Mouse (Mus musculus) embryo, embryonic 9.5 days (tissue): ENCODE measurements around the gene Negr1.

ENCODE experiments used
- DNase-seq: peaks from one replicate; pipeline ENCODE4 v3.0.0-alpha.2; 2017; ENCODE audit errors: extremely low spot score

Negr1 gene

GRCm38 (mm10) chr3:156796061-156796691, 234.6 kb downstream of the Negr1 start:
- no peak for DNase-seq

DNA sequence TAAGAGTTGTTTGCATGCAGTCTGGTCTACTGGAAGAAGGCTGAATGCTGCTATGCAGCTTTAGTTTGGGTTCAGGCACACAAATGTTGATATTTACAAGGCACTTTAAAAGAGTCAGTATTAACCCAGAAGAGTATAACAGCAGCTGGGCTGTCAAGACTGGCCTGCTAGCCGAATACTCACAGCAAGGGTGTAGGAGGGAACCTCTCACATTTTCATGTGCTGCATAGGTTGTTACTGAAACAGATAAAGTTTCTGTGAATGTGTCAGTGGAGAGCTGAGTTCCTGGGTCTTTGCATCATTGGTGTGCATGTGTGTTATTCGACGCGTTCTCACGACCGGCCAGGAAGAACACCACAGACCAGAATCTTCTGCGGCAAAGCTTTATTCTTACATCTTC, 237.6 kb downstream of the Negr1 start:
- no peak for DNase-seq

- DNase-seq: no peak
Observed at GRCm38 (mm10) chr3:156809836-156810235, 248.2 kb downstream of the Negr1 start.

GRCm38 (mm10) chr3:156816938-156817337, 255.3 kb downstream of the Negr1 start:
- no peak for DNase-seq

DNA sequence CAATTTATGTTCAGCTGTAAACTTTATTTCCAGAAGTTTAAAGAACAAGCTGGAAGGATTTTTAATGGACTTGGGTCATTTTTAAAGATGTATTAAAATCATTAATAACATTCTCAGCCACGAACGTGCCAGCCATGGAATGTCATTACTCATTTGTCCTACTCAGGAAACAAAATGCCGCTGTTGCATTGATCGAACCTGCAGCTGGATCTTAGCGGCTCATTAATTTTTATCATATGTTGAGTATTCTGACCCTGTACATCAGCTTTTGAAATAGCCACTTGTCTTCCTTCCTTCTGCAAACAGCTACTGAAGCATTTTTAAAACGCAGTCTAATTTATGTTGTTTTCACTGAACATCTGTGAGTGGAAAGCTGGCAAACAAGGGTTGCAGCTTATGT, 255.9 kb downstream of the Negr1 start:
- DNase-seq: no peak

DNA sequence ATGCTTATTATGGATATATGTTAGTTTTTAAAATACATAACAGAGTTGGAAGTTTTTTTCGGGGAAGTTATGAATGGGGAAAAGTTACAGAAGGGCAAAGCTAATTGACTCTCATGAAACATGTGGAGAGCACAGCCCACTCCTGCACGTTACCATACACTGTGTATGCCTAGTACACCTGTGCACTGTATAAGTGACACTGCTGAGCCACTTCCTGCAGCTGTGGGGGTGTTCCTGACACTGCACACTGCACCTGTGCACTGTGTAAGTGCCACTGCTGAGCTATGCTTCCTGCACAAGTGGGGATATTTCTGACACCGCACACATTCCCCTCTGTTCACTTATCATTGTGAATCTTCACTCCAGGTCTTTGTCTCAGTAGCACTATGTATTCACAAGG, 261.4 kb downstream of the Negr1 start:
- no peak for DNase-seq

- DNase-seq: no peak
Observed at GRCm38 (mm10) chr3:156833920-156834319, 272.3 kb downstream of the Negr1 start.

- DNase-seq: no peak
Observed at GRCm38 (mm10) chr3:156838550-156838949, 277.0 kb downstream of the Negr1 start.

DNA sequence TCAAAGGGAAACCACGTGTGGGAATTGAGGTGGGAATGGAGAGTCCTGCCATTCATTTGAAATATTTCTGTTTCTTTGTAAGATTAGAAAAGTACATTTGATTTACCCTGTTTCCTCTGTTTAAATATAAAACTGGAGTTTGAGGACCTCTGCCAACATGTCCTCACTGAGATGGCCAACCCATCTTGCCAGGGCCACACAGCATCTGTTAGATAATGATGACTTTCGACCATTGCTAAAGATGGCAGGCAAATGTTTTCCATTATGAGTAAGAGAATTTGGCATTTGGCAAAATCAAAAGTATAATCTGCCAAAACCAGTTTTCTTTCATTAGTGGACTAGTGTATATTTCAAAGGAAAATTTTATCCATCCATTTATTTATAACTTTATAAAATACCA, 286.8 kb downstream of the Negr1 start:
- no peak for DNase-seq

DNA sequence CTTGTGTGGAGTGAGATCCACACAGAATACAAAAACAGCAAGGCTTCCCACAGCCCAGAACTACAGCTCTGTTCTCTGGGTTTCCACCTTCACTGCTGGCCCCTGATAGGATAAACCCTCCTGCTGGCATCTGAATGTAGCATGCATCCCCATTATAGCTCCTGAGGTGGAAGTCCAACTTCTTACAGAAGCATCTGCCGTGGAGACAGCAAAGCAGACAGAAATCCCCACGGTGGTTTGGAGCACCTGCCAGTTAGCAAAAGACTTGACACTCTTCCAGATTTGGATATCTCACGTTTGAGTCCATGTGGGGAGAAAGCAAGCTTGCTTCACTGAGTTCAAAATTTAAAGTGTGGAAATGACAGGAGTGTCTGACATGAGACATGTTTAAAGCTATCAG, 290.3 kb downstream of the Negr1 start:
- DNase-seq: no peak

DNA sequence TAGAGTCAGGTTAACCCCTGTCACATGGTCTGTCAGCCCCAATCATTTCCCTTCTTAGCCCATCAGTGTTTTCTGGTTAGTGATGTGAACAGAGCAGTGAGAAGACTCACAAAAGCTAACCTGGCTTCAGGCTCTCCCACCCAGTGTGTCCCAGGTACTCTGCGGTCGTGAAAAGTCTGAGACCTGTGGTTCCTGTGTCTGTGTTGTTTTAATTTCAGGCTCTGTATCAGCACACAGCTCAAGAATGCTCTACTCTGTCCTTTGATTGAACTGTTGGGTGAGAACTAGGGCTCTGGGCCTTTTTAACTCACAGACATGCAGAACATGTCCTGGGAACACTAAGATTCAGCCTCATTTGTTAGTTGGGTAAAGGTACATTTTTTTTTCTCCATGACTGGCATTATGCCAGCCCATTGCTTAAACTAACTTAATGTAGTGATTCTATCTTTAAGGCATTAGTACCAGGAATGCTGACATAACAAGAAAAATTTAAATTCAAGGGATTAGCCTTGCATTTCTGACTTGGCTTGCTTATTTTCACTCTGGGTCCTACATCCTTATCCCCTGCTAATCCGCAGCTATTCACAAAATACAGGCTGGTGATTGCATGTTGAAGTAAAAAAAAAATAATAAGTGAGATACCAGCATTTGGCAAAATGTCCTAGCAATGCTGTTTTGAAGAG, 308.8 kb downstream of the Negr1 start:
- no peak for DNase-seq

GRCm38 (mm10) chr3:156870922-156871257, 309.3 kb downstream of the Negr1 start:
- no peak for DNase-seq

DNA sequence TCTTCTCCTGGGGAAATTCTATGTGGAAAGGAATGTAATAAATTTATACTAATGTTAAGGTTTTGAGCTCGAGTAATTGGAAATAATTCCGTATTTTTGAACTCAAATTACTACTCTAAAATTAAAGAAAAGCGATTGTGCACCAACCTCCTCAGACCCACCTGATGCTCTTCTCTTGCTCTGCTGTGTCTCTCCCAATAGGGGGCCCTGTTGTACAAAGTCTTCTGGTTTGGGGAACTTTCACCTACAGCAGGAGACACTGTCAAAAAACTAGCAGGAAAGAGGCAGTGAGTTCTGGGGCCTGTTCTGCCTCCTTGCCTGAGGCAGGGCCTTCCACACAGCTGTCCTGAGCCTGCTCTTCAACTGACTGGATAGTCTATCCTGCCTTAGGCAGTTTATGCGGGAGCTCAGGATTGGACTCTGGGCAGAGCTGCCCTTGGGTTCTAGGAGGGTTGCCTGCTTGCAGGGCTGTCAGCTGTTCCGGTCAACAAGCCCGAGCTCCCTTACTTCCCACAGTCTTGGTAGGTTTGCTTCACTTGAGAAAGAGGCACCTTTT, 310.1 kb downstream of the Negr1 start:
- DNase-seq: no peak

DNA sequence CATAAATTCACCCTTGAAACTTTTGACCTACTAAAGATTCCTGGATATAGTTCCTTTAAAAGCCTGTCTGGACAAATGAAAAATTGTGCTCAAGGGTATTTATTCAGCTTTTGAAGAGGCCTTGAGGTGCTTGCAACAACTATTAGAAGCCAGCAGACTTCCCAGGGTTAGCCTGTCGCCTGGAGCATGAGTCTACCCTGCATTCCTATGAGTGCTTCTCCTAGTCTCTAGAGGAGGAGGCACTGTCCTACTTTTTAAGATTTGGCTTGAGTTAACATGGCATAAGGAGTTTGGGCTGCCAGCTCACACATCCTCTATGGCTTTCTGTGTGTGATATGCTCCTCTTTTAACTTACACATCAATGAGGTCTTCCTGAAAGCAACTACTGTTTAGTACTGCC, 315.0 kb downstream of the Negr1 start:
- DNase-seq: no peak

GRCm38 (mm10) chr3:156882129-156882528, 320.5 kb downstream of the Negr1 start:
- DNase-seq: no peak

- DNase-seq: no peak
Observed at GRCm38 (mm10) chr3:156883873-156884272, 322.3 kb downstream of the Negr1 start.

DNA sequence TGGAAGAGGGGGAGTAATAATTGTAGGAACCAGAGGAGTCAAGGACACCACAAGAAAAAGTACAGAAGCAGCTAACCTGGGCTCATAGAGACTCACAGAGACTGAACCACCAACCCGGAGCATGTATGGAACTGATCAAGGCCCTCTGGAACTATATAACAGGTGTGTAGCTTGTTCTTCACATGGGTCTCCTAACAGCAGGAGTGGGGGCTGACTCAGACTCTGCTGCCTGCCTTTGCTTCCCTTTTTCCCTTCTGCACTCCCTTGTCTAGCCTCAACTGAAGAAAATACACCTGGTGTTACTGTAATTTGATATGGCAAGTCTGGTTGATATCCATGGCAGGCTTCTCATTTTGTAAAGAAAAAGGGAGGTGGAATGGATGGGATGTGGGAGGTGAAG, 324.1 kb downstream of the Negr1 start:
- DNase-seq: no peak

DNA sequence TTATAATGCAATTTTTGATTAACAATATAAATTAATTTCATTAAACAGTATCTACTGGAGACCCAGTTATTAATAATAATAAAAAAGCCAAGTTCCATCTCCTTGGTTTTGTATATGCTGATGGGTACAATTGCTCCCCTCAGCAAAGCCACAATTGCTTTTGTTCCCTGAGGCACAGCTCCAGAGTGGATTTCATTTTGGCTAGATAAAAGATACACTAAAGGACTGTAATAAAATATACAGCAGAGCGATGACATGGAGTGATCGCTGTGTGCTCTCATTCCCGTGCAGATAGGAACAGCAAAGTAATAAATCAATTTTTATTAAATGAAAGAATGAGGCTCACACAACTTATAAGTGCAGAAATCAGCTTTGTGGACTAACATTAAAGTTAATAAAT, 325.3 kb downstream of the Negr1 start:
- DNase-seq: no peak

DNA sequence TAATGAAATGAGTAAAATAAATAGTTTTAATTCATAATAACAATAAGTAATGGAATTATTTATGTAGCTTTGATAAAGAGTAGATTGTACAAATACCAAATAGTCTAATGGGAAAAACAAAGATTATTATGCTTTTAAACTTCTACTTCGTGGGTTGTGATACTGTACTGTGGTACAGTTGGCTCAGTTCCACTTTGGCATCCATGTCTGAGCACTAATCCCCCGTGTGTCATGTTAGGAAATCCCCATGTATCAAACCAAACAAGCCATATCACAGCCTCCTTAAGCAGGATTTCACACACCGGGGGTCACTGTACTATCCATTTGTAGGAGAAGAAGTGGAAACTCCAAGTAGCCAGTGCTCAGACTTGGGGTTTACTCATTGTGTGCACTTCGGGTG, 329.4 kb downstream of the Negr1 start:
- DNase-seq: no peak

- no peak for DNase-seq
Observed at GRCm38 (mm10) chr3:156895322-156895721, 333.7 kb downstream of the Negr1 start.

- no peak for DNase-seq
Observed at GRCm38 (mm10) chr3:156896106-156896505, 334.5 kb downstream of the Negr1 start.

GRCm38 (mm10) chr3:156896552-156896951, 335.0 kb downstream of the Negr1 start:
- no peak for DNase-seq

DNA sequence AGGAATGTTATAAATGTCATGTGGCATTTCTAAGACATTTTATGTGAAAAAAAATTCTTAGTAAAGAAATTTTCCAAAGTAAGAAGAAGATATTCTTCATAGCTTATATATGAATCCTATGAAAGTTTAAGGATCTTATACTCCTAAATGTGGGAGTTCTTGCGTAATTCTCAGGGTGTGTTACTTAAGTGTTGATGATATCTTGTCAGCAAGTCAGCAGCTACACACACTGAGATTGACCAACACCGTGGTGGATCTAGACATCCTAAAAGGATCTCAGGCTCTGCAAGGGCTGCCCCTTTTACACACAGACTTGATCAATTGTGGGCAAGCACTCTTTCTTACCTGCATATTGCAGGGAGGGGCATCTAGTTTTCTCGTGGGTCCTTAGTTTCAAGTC, 339.5 kb downstream of the Negr1 start:
- DNase-seq: no peak
